Mouse (Mus musculus) kidney, embryonic 14.5 days (tissue): ENCODE data around the gene Adam17. TPM values are rescaled to one million over a fixed set of nuclear protein-coding genes. Genes with fewer than 3 reads are reported as not detected.

Experiments used
- ATAC-seq: fragments of 200-750 bp; cut with Nextera tagmentation; 2 replicates; pipeline ENCODE4 v1.8.0; 2017; ENCODE audit warnings: moderate number of reproducible peaks, mild to moderate bottlenecking, moderate TSS enrichment, moderate library complexity; ENCODE audit not compliant: low FRiP score, low TSS enrichment
- H3K27ac ChIP-seq: fragments of 300-500 bp; sonication (generic); 2 replicates; pipeline ENCODE4 v1.5.1; 2014; ENCODE audit warnings: low read depth, mild to moderate bottlenecking, low read length, moderate library complexity, mixed read lengths
- H3K27me3 ChIP-seq: fragments of 300-500 bp; sonication (generic); 2 replicates; pipeline ENCODE4 v1.6.1; 2014; ENCODE audit warnings: mild to moderate bottlenecking, low read length; ENCODE audit not compliant: control insufficient read depth, insufficient read depth
- H3K36me3 ChIP-seq: fragments of 300-500 bp; sonication (generic); 2 replicates; pipeline ENCODE4 v1.6.1; 2014; ENCODE audit warnings: low read length, mixed read lengths; ENCODE audit not compliant: control insufficient read depth, insufficient read depth
- H3K4me1 ChIP-seq: fragments of 300-500 bp; sonication (generic); 2 replicates; pipeline ENCODE4 v1.6.1; 2014; ENCODE audit warnings: low read length, mixed read lengths; ENCODE audit not compliant: control insufficient read depth, insufficient read depth
- H3K4me2 ChIP-seq: fragments of 300-500 bp; sonication (generic); replicated peaks from 2 replicates; pipeline ENCODE4 v1.6.1; 2014; ENCODE audit warnings: low read depth, mild to moderate bottlenecking, low read length
- H3K4me3 ChIP-seq: fragments of 300-500 bp; sonication (generic); 2 replicates; pipeline ENCODE4 v1.5.1; 2014; ENCODE audit warnings: mild to moderate bottlenecking, low read length
- H3K9ac ChIP-seq: fragments of 300-500 bp; sonication (generic); 2 replicates; pipeline ENCODE4 v1.6.1; 2014; ENCODE audit warnings: low read depth, mild to moderate bottlenecking, low read length, moderate library complexity
- H3K9me3 ChIP-seq: fragments of 300-500 bp; sonication (generic); 2 replicates; pipeline ENCODE4 v1.6.1; 2016; ENCODE audit warnings: low read length; ENCODE audit not compliant: control insufficient read depth
- WGBS: fragments of 180-500 bp; shearing (Covaris S2); extraction: QIAGEN DNeasy Blood & Tissue Kit; methylation state at CpG from one replicate; pipeline ENCODE4 v1.1.7; 2014; 5-methylcytosine and 5-hydroxymethylcytosine counted together
- polyA plus RNA-seq: library from polyadenylated mRNA; unstranded; fragments of >200 nt; fragmentation: Nextera tagmentation; extraction: Ambion mirVana; gene quantifications from 2 replicates; pipeline ENCODE4 v1.2.1, GENCODE M21; 2014

The Adam17 gene
- polyA plus RNA-seq, 1 experiment from 2014 or later: 46.8 TPM

GRCm38 (mm10) chr12:21364624-21365435 is 8.6 kb downstream of the Adam17 start:
- Histone ChIP-seq H3K9ac (no peak overlapping the region), H3K4me2 (no peak overlapping the region), H3K27me3 (no peaks in the 10 kb centered on the region), H3K27ac (no peak overlapping the region), H3K36me3 (0 out of 2 replicates have a peak, but pooled peaks cover 3% of the 10 kb centered on the region), H3K4me3 (no peak overlapping the region), H3K4me1 (no peaks in the 10 kb centered on the region), H3K9me3 (no peaks in the 10 kb centered on the region)
- 89% methylated on average over 10 of the region's 10 CpGs for WGBS
- ATAC-seq: no peak

GRCm38 (mm10) chr12:21363195-21363594 is 10.2 kb downstream of the Adam17 start:
- ATAC-seq: no peak
- WGBS: 93% methylated on average over 3 of the region's 3 CpGs
- no peak overlapping the region for H3K4me3 ChIP-seq
- H3K36me3 ChIP-seq: 0 out of 2 replicates have a peak, but pooled peaks cover 3% of the 10 kb centered on the region
- H3K27me3 ChIP-seq: no peaks in the 10 kb centered on the region
- H3K4me2 ChIP-seq: no peak overlapping the region
- H3K9ac ChIP-seq: no peak overlapping the region
- no peak overlapping the region for H3K27ac ChIP-seq
- no peaks in the 10 kb centered on the region for H3K9me3 ChIP-seq
- H3K4me1 ChIP-seq: no peaks in the 10 kb centered on the region

GRCm38 (mm10) chr12:21362686-21363085 is 10.7 kb downstream of the Adam17 start:
- ATAC-seq: no peak
- Histone ChIP-seq H3K27me3 (no peaks in the 10 kb centered on the region), H3K4me3 (no peak overlapping the region), H3K9ac (no peak overlapping the region), H3K9me3 (no peaks in the 10 kb centered on the region), H3K36me3 (0 out of 2 replicates have a peak, but pooled peaks cover 3% of the 10 kb centered on the region), H3K4me2 (no peak overlapping the region), H3K4me1 (no peaks in the 10 kb centered on the region), H3K27ac (no peak overlapping the region)
- WGBS: 79% methylated on average over 2 of the region's 2 CpGs

GRCm38 (mm10) chr12:21353681-21354080 is 19.8 kb downstream of the Adam17 start:
- WGBS: 95% methylated on average over 8 of the region's 8 CpGs
- peaks cover 32% of the 10 kb centered on the region for H3K36me3 ChIP-seq

GRCm38 (mm10) chr12:21350113-21350876 is 23.1 kb downstream of the Adam17 start:
- WGBS: 89% methylated on average over 7 of the region's 7 CpGs
- H3K36me3 ChIP-seq: peaks cover 48% of the 10 kb centered on the region
- H3K27ac ChIP-seq: no peak overlapping the region
- no peaks in the 10 kb centered on the region for H3K4me1 ChIP-seq
- no peak overlapping the region for H3K4me3 ChIP-seq
- ATAC-seq: no peak
- H3K4me2 ChIP-seq: no peak overlapping the region
- no peak overlapping the region for H3K9ac ChIP-seq
- peaks cover 6% of the 10 kb centered on the region; the same call in 1 of the 2 replicates for H3K9me3 ChIP-seq
- H3K27me3 ChIP-seq: no peaks in the 10 kb centered on the region

More at GRCm38 (mm10) chr12:21353681-21354080, 19.8 kb downstream of the Adam17 start:
- H3K4me3 ChIP-seq: no peak overlapping the region
- no peak overlapping the region for H3K4me2 ChIP-seq
- no peak overlapping the region for H3K9ac ChIP-seq
- no peaks in the 10 kb centered on the region for H3K4me1 ChIP-seq
- H3K27ac ChIP-seq: no peak overlapping the region
- H3K27me3 ChIP-seq: no peaks in the 10 kb centered on the region
- H3K9me3 ChIP-seq: peaks cover 6% of the 10 kb centered on the region; the same call in 1 of the 2 replicates
- ATAC-seq: no peak

GRCm38 (mm10) chr12:21346972-21347371 is 26.5 kb downstream of the Adam17 start:
- no peak for ATAC-seq
- Histone ChIP-seq H3K4me1 (no peaks in the 10 kb centered on the region), H3K9me3 (peaks cover 2% of the 10 kb centered on the region; the same call in 1 of the 2 replicates), H3K4me3 (no peak overlapping the region), H3K9ac (no peak overlapping the region), H3K36me3 (peaks cover 46% of the 10 kb centered on the region), H3K27me3 (no peaks in the 10 kb centered on the region), H3K27ac (no peak overlapping the region), H3K4me2 (no peak overlapping the region)
- WGBS: 94% methylated on average over 7 of the region's 7 CpGs

GRCm38 (mm10) chr12:21340674-21341073 is 32.8 kb downstream of the Adam17 start:
- H3K27me3 ChIP-seq: no peaks in the 10 kb centered on the region
- H3K9me3 ChIP-seq: no peaks in the 10 kb centered on the region
- no peak for ATAC-seq
- no peak overlapping the region for H3K27ac ChIP-seq
- H3K36me3 ChIP-seq: peaks cover 45% of the 10 kb centered on the region
- no peak overlapping the region for H3K4me2 ChIP-seq
- WGBS: 95% methylated on average over 5 of the region's 5 CpGs
- no peaks in the 10 kb centered on the region for H3K4me1 ChIP-seq
- no peak overlapping the region for H3K9ac ChIP-seq
- no peak overlapping the region for H3K4me3 ChIP-seq

- Histone ChIP-seq H3K27ac (no peak overlapping the region), H3K4me2 (no peak overlapping the region), H3K4me1 (no peaks in the 10 kb centered on the region), H3K4me3 (no peak overlapping the region), H3K36me3 (peaks cover 59% of the 10 kb centered on the region), H3K27me3 (no peaks in the 10 kb centered on the region), H3K9me3 (no peaks in the 10 kb centered on the region), H3K9ac (no peak overlapping the region)
- ATAC-seq: no peak
- WGBS: 94% methylated on average over 5 of the region's 5 CpGs
Measured at GRCm38 (mm10) chr12:21337171-21337570, 36.3 kb downstream of the Adam17 start.

GRCm38 (mm10) chr12:21335869-21336268 is 37.6 kb downstream of the Adam17 start:
- Histone ChIP-seq H3K27ac (no peak overlapping the region), H3K9me3 (no peaks in the 10 kb centered on the region), H3K4me3 (no peak overlapping the region), H3K27me3 (no peaks in the 10 kb centered on the region), H3K4me2 (no peak overlapping the region), H3K36me3 (peaks cover 65% of the 10 kb centered on the region), H3K9ac (no peak overlapping the region), H3K4me1 (no peaks in the 10 kb centered on the region)
- 89% methylated on average over 7 of the region's 7 CpGs for WGBS
- ATAC-seq: no peak
